Mouse (Mus musculus) forebrain, embryonic 16.5 days (tissue): ENCODE results near the gene Anks1b. TPM values are rescaled to one million over a fixed set of nuclear protein-coding genes. Genes with fewer than 3 reads are reported as not detected.

Experiments used
- ATAC-seq: fragments of 200-750 bp; cut with Nextera tagmentation; 2 replicates; pipeline ENCODE4 v1.8.0; 2017; ENCODE audit warnings: mild to moderate bottlenecking, moderate library complexity
- H3K27ac ChIP-seq: fragments of 300-500 bp; sonication (generic); 2 replicates; pipeline ENCODE4 v1.5.1; 2014; ENCODE audit warnings: low read length, control low read depth
- H3K27me3 ChIP-seq: fragments of 300-500 bp; sonication (generic); replicated peaks from 2 replicates; pipeline ENCODE4 v1.6.1; 2014; ENCODE audit warnings: low read length; ENCODE audit not compliant: control insufficient read depth, insufficient read depth
- H3K36me3 ChIP-seq: fragments of 300-500 bp; sonication (generic); 2 replicates; pipeline ENCODE4 v1.6.1; 2014; ENCODE audit not compliant: control insufficient read depth, insufficient read depth
- H3K4me1 ChIP-seq: fragments of 300-500 bp; sonication (generic); replicated peaks from 2 replicates; pipeline ENCODE4 v1.6.1; 2014; ENCODE audit warnings: low read length; ENCODE audit not compliant: control insufficient read depth, insufficient read depth
- H3K4me2 ChIP-seq: fragments of 300-500 bp; sonication (generic); 2 replicates; pipeline ENCODE4 v1.6.1; 2014; ENCODE audit warnings: mild to moderate bottlenecking, low read length, control low read depth
- H3K4me3 ChIP-seq: fragments of 300-500 bp; sonication (generic); replicated peaks from 2 replicates; pipeline ENCODE4 v1.5.1; 2014; ENCODE audit warnings: mild to moderate bottlenecking, low read length, control low read depth
- H3K9ac ChIP-seq: fragments of 300-500 bp; sonication (generic); replicated peaks from 2 replicates; pipeline ENCODE4 v1.6.1; 2014; ENCODE audit warnings: low read depth, low read length, control low read depth
- H3K9me3 ChIP-seq: fragments of 300-500 bp; sonication (generic); 2 replicates; pipeline ENCODE4 v1.6.1; 2016; ENCODE audit warnings: low read length; ENCODE audit not compliant: control insufficient read depth
- WGBS: fragments of 180-500 bp; shearing (Covaris S2); extraction: QIAGEN DNeasy Blood & Tissue Kit; methylation state at CpG from one replicate; pipeline ENCODE4 v1.1.7; 2014; 5-methylcytosine and 5-hydroxymethylcytosine counted together
- polyA plus RNA-seq: library from polyadenylated mRNA; unstranded; fragments of >200 nt; fragmentation: Nextera tagmentation; extraction: Ambion mirVana; gene quantifications from 2 replicates; pipeline ENCODE4 v1.2.1, GENCODE M21; 2015

The Anks1b gene
- polyA plus RNA-seq, 1 experiment from 2014 or later, result 84.4 TPM

DNA sequence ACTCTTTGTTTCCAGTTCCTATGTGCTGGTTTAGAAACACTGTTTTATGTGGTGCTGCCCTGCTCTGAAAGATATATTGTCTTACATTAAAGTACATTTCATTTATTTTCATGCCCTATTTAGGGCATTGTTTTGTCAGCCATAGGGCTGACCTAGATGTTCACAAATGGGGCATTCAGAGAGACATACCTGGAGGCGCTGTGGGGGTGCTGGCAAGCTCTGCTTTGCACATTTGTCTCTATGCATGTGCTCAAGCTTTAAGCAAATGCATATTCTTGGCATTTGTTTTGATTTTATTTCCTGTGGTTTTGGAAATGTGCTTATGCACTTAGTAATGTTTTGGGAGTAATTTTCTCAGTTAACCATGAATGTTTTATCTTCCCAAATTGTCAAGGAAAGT lies 43.8 kb downstream of the Anks1b start:
- H3K36me3 ChIP-seq, result no peaks in the 10 kb centered on the region
- H3K4me3 ChIP-seq, result no peak overlapping the region
- no peaks in the 10 kb centered on the region for H3K27me3 ChIP-seq
- ATAC-seq, result no peak
- no peak overlapping the region for H3K9ac ChIP-seq
- H3K4me2 ChIP-seq, result no peak overlapping the region
- WGBS, result 81% methylated on average over 1 of the region's 1 CpGs
- no peak overlapping the region for H3K27ac ChIP-seq
- H3K4me1 ChIP-seq, result peaks cover 7% of the 10 kb centered on the region; the same call in 1 of the 2 replicates
- no peaks in the 10 kb centered on the region for H3K9me3 ChIP-seq

DNA sequence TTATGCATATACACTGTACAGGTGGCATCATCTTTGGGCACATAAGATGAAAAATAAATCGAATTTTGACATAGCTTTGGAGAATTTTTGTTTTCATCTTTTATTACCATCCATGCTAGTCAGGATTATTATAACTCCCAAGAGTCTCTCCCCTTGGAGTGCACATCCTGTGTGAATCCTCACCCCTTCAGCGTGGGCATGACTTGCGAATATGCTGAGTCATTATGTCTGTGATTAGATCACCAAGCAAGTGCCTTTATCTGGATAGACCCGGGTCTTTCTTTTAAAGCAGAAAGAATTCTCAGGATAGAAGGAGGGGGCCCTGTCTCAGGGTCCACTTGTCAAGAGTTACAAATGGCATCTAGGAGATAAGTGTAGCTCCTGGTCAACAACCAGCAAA lies 48.7 kb downstream of the Anks1b start:
- no peak overlapping the region for H3K9ac ChIP-seq
- no peaks in the 10 kb centered on the region for H3K36me3 ChIP-seq
- H3K4me1 ChIP-seq, result no peaks in the 10 kb centered on the region; the same call in 1 of the 2 replicates
- no peak overlapping the region for H3K4me2 ChIP-seq
- no peak overlapping the region for H3K4me3 ChIP-seq
- peaks cover 15% of the 10 kb centered on the region for H3K9me3 ChIP-seq
- no peak for ATAC-seq
- no peaks in the 10 kb centered on the region for H3K27me3 ChIP-seq
- WGBS, result 88% methylated on average over 4 of the region's 4 CpGs
- H3K27ac ChIP-seq, result no peak overlapping the region

DNA sequence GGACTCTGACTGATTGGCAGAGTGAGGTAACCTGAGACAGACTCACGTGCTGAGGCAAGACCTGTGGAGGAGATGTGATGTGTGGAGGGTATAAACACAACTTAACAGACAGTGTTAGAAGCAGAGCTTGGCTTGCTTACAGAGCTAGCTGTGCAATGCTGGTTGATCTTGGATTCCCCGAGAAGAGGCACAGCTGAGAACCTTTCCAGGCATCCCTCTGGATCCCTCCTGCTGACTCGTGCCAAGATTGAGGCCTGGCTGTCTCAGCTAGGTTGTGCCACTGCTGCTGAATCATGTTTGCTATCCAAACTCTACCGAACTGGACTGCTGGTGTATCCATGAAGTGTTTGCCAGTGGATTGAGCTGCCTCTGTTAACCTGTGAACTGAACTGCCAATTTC lies 68.9 kb downstream of the Anks1b start:
- Histone ChIP-seq H3K4me1 (no peaks in the 10 kb centered on the region), H3K27me3 (no peaks in the 10 kb centered on the region), H3K4me2 (no peak overlapping the region), H3K4me3 (no peak overlapping the region), H3K9me3 (no peaks in the 10 kb centered on the region), H3K9ac (no peak overlapping the region), H3K36me3 (no peaks in the 10 kb centered on the region), H3K27ac (no peak overlapping the region)
- 76% methylated on average over 4 of the region's 4 CpGs for WGBS
- ATAC-seq, result no peak

DNA sequence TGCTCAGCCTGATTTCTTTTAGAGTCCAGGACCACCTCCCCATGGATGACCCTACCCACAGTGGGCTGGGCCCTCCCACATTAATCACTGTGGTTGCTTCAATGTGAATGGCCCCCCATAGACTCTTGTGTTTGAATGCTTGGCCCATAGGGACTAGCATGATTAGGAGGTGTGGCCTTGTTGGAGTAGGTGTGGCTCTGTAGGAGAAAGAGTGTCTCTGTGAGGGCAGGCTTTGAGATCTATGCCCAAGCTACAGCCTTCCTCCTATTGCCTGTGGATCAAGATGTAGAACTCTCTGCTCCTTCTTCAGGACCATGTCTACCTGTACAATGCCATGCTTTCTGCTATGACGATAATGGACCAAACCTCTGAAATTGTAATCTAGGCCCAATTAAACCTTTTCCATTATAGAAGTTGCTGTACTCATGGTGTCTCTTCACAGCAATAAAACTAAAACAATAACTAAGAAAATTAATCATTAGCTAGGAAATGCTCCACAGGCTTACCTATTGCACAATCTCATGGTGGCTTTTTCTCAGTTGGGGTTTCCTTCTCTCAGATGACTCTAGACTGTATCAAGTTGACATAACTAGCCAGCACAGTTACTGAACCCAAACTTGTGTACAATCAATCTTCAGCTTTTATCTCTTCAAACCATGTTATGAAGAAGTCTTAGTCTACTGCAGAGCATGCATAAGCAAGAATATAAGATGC lies 73.5 kb downstream of the Anks1b start:
- Histone ChIP-seq H3K9ac (no peak overlapping the region), H3K9me3 (no peaks in the 10 kb centered on the region), H3K36me3 (no peaks in the 10 kb centered on the region), H3K4me2 (no peak overlapping the region), H3K27me3 (no peaks in the 10 kb centered on the region), H3K27ac (no peak overlapping the region), H3K4me3 (no peak overlapping the region), H3K4me1 (no peaks in the 10 kb centered on the region)
- ATAC-seq, result no peak
- 88% methylated on average over 1 of the region's 1 CpGs for WGBS

DNA sequence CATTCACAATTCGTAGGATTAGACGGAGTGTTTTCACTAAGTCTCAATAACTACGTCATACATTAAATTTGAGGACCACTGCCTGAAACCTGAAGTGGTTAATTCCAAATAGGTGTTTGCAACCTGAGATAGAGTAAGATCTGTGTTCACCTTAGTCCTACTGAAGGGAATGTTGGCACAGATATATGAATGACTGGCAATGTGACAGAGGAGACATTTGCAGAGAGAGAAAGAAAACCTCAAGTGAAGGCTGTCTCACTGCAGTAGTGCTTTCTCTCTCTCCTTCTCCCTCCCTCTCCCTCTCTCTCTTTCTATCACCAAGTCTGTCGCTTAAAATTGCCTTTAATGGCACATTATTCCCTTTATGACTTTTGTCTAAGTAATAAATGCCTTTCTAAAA lies 101.1 kb downstream of the Anks1b start:
- H3K4me2 ChIP-seq, result no peak overlapping the region
- no peaks in the 10 kb centered on the region for H3K9me3 ChIP-seq
- no peak overlapping the region for H3K4me3 ChIP-seq
- H3K4me1 ChIP-seq, result peaks cover 16% of the 10 kb centered on the region
- no peak for ATAC-seq
- H3K27ac ChIP-seq, result no peak overlapping the region; the same call in 1 of the 2 replicates
- H3K36me3 ChIP-seq, result no peaks in the 10 kb centered on the region
- H3K9ac ChIP-seq, result no peak overlapping the region
- 79% methylated on average over 4 of the region's 4 CpGs for WGBS
- no peaks in the 10 kb centered on the region for H3K27me3 ChIP-seq

DNA sequence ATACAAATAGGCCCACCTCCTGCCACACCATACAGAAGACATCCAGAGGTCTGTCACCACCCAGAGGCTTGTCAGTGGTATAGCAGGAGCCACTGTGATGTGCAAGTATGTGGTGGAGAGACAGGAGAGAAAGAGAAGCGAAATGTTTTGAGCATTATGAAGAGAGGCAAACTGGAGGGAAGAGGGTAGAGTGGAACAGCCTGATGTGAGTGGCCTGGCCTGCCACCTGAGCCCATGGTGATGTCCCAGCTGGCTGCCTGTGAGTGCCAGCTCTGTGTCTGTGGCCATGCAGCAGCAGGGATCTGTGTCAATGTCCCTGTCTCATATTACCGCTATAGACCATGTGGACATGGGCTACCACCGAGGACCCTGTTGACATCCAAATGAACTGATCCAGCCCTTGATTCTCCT lies 102.1 kb downstream of the Anks1b start:
- H3K4me3 ChIP-seq, result no peak overlapping the region
- H3K36me3 ChIP-seq, result no peaks in the 10 kb centered on the region
- no peak overlapping the region for H3K4me2 ChIP-seq
- peaks cover 16% of the 10 kb centered on the region for H3K4me1 ChIP-seq
- no peaks in the 10 kb centered on the region for H3K9me3 ChIP-seq
- no peak for ATAC-seq
- no peak overlapping the region for H3K27ac ChIP-seq
- H3K27me3 ChIP-seq, result no peaks in the 10 kb centered on the region
- WGBS, result 80% methylated on average over 3 of the region's 3 CpGs
- no peak overlapping the region for H3K9ac ChIP-seq

DNA sequence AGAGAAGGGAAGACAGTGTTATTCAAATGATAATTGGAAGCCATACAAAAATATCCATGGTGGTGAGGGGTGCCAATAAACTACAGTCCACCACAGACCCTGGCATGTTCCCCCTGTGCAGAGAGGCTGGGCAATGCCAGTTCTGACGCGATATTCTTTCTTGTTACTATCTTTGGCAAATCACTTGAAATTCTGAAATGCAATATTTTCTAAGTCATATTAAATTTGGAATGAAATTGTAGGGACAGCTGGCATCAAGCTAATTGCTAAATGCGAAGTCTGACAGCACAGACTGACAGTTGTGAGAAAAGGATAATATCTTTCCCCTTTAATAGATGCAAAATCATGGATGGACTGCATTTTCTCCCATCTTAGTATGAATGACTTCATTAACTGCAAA lies 103.3 kb downstream of the Anks1b start:
- WGBS, result 47% methylated on average over 3 of the region's 3 CpGs
- peak overlapping the region; percentile 61 for H3K27ac ChIP-seq
- peak; percentile 88 for ATAC-seq

DNA sequence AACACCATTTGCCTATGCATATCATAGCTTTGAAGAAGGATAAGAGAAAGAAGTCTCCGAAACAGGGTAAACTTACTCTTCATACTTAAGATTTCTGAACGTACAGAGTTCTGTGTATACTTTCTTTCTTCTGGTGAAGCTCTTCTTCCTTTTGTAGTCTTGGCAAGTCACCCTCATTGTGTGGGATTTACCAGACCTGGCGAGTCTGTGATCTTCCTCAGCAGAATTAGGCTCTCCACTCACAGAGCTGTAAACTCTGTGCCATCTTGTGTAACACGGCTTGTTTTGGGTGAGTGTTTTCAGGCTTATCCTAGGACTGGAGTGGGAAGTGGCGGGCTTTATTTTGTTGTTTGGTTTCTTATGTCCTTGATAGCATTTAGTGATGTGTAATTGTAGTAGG lies 120.9 kb downstream of the Anks1b start:
- H3K36me3 ChIP-seq, result no peaks in the 10 kb centered on the region
- no peak overlapping the region for H3K4me3 ChIP-seq
- no peak for ATAC-seq
- H3K9me3 ChIP-seq, result no peaks in the 10 kb centered on the region
- no peaks in the 10 kb centered on the region for H3K27me3 ChIP-seq
- H3K9ac ChIP-seq, result no peak overlapping the region
- WGBS, result 90% methylated on average over 5 of the region's 5 CpGs
- H3K27ac ChIP-seq, result no peak overlapping the region
- H3K4me1 ChIP-seq, result peaks cover 8% of the 10 kb centered on the region
- no peak overlapping the region for H3K4me2 ChIP-seq

More for the DNA sequence above, 103.3 kb downstream of the Anks1b start:
- Histone ChIP-seq H3K36me3 (no peaks in the 10 kb centered on the region), H3K9me3 (no peaks in the 10 kb centered on the region), H3K4me2 (no peak overlapping the region), H3K4me3 (no peak overlapping the region), H3K4me1 (peaks cover 16% of the 10 kb centered on the region), H3K27me3 (no peaks in the 10 kb centered on the region), H3K9ac (no peak overlapping the region)

DNA sequence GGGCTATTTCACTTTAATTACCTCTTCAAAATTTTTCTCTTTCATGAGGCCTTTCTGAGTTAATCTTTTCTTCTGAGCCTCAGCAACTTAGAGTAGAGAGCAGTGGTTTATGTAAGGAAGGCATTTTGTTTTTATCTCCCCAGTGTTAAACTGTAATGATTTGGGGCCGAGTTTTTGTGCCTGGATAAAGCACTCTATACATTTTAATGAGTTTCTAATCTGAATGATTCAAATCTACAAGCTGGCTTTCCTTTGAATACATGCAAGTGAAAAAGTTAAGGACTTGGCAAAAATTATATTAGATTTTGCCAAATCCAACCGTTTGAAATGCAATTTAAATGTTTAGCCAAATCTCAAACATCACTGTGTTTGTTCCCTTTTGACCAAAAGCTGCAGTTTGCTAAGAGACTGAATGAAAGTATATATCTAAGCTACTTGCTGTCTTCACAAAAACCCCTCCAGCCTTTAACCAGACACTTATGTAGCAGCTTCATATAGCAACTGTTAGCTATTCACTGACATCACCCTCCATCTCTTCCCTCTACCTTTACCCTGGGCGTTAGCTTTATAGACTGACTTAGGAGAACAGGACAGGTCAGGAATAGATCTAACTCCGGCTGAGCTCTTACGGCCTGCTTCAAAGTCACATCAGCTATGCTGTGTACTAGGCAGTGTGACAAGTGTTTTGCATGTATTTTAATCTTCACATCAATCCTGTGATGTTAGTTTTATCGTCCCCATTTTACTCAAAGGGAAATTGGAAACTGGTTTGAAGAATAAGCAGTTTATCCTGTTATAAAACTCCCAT lies 122.5 kb downstream of the Anks1b start:
- H3K9me3 ChIP-seq, result no peaks in the 10 kb centered on the region
- ATAC-seq, result peak; percentile 60
- WGBS, result 34% methylated on average over 6 of the region's 6 CpGs
- H3K4me3 ChIP-seq, result no peak overlapping the region
- no peaks in the 10 kb centered on the region for H3K36me3 ChIP-seq
- H3K4me2 ChIP-seq, result peak overlapping the region; percentile 9; the same call in 1 of the 2 replicates
- peak overlapping the region; percentile 88 for H3K27ac ChIP-seq
- H3K9ac ChIP-seq, result no peak overlapping the region
- H3K27me3 ChIP-seq, result no peaks in the 10 kb centered on the region
- H3K4me1 ChIP-seq, result peaks cover 8% of the 10 kb centered on the region
